Mouse (Mus musculus) heart, postnatal 10 days (tissue): ENCODE data around the gene Btg2. TPM values are rescaled to one million over a fixed set of nuclear protein-coding genes. Genes with fewer than 3 reads are reported as not detected.
A peak's percentile ranks its signal among the peaks of the same experiment; 100 is the strongest.

Experiments
- DNase-seq, 2 experiments: peaks; one replicate each; pipeline ENCODE4 v3.0.0; 2021
- intact Hi-C: fragments of 180-260 bp; cut with DNase I; formaldehyde crosslinking; loops from one replicate; pipeline ENCODE4 v1.15.1; 2025
- total RNA-seq, 2 experiments: library from RNA; stranded (reverse); gene quantifications; 2 replicates each; pipeline ENCODE4 v1.2.3; 2021

Gene Btg2
- total RNA-seq, 2 experiments from 2014 or later: 30.3 to 32.9 TPM

DNA sequence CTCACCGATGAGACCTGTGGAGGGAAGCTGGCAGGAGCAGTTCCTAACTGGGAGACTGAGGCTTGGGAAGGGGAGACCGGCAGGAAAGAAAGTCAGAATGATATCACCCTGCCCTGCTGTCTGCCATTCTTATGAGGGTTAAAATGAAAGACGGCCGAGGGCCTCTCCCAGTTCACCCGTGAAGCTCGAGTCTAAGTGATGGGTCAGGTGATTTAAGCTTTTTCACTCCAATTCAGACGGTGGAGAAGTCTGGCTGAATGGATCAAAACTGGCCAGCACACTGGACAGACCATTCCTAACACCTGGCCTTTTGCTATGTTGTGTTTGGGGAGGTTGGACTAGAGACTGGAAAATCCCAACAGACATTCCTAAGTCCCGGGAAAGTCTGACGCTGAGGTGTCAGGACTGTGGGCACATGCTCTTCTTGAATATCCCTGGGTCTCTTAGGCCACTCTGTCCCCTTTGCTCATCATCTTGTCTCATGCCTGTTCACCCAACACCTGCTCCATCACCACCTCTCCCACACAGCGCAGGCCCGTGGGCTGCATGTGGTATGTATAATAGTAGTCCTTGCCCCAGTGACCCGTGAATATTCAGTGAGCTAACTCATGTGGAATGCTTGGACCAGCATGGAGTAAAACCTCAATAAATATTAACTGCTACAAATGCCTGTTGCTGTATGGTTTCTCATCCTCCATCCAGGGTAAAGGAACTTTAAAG lies 20.8 kb upstream of the Btg2 start:
- DNase-seq: peak in 1 of 2 experiments; percentile 38
- intact Hi-C loops: loop anchor here (1.0 kb wide), 1 partner anchor 20 kb away; the partner anchor contains the start of gene Btg2

DNA sequence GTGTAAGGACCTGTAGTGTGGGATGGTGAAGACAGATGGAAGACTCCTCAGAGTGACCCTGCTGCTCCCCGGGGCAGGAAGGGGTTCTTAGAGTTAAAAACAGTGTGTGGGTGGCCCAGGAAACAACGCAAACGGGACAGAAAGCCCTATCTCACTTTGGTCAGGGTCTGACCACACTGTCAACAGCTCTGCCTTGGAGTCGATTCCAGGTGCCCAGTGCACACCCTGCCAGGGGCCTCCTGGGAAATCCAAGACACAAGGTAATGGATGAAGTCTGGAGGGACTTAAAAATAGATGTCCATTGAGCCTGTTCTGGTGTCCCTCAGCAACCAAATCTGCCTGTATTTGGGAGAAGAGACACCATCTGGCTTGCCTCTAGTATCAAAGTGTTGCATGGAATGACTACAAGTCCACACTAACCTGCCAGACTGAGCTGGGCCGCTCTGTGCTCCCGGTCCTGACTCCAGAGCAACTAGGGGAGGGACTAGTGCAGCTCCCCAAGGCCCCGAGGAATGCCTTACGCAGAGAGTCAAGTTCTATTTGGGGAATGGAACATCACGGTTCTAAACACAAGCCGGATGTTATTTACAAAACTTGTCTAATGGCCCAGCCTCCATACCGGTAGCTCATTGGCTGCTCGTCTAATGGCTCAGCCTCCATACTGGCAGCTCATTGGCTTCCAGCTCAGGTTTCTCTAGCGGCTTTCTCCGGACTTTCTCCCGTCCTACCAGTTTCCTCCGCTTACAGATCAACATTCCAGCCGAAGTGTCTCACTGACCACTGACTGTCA lies 20.0 kb upstream of the Btg2 start:
- intact Hi-C loops: loop anchor here (1.0 kb wide), 1 partner anchor 20 kb away; the partner anchor contains the start of gene Btg2
- peak; percentile 91 to 95 for DNase-seq

DNA sequence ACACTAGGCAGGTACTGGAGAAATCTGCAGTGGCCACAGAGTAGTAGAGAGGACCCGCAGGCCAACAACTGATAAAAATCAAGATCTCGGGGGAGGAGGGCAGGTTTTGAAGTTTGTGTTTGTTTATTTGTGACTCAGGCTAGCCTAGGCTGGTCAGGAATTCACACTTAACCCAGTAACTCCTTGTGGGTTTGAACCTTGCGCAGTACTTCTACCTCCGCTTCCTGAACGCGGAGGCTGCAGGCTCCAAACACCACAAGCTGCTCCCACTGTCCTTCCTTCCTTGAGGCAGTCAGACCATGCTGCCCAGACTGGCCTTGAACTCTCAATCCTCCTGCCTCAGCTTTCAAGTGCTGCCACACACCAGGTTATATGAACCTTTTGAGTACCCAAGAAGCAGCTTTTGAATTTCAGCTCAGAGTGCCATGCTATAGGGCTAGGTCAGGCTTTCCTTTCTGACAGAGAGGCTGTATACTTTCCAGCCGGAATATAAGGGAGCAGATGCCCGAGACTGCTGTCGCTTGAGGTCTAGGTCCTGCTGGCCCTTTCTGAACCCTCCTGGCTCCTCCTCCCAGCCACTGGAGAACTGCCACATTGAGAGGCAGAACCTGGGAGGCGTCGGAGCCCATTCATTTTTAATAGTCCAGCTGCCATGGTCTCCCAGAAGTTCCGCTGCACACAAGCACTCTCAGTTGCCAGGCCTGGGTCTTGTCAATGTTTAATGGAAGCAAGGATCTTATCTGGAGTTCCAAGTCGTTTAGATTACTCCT lies 19.2 kb upstream of the Btg2 start:
- peak; percentile 90 for DNase-seq
- intact Hi-C loops: no loop called here

DNA sequence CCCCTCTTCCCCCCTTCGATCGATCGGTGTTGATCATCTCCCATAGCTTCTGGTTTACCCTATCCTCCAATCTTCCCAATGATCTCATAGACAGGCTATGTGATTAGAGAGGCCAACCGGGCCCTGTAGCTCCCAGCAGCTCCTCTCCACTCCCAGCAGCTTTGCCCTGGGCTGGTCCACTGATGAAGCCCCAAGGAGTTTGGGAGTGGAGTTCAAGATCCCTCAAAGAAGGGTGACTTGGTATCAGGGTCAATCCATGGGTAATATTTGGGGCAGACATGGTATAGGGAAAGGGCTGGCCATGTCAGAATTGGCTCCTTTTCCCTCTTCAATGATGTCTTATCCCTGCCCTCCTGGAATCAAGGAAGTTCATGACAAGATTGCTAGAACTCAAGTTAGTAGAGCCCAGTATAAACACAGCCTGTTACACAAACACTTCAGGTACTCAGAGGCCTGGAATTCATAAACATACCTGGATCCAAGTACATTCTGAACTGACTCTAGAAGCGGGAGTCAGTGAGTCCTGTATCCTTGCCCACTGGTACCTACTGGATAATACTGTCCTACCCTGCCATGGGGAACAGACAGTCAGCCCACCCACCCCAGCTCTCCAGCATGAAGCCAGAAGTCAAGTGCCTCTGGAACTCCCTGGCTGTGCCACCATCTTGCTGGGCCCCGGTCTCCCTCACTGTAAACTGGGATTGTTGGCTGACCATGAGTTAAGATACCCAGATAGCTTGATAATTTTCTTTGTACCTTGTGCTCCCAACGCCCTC lies 18.3 kb upstream of the Btg2 start:
- no peak for DNase-seq
- intact Hi-C loops: no loop called here

DNA sequence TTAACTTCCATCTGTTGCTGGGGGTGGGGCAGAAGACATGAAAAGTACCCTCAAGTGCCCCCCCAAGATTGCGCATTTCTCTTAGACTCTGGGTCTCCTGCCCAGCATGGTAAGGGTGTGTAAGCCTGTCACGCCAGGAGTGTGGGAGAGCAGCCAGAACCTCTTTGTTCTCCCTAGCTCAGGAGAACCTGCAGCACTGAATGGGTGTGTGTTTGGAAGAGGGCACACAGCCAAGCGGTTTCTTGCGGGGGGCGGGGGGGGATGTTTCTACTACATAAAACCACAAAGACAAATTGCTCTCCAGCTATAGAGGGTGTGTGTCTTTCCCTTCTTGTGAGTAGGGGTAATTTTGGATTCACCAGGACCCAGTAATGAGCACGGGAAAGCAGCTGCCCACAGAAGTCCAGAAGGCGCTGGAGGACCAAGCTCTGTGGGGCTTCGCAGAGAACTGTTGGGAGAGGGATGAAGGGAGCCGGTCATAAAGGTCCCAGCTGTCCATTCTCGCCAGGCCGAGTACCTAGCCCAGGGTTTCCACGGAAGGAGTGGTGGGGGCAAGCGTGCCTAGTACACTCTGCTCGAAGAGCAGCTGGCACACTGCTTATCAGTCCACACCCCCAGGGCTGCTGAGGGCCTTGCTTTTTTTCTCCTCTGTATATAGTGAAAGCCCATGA lies 17.5 kb upstream of the Btg2 start:
- intact Hi-C loops: no loop called here
- peak; percentile 56 to 75 for DNase-seq

DNA sequence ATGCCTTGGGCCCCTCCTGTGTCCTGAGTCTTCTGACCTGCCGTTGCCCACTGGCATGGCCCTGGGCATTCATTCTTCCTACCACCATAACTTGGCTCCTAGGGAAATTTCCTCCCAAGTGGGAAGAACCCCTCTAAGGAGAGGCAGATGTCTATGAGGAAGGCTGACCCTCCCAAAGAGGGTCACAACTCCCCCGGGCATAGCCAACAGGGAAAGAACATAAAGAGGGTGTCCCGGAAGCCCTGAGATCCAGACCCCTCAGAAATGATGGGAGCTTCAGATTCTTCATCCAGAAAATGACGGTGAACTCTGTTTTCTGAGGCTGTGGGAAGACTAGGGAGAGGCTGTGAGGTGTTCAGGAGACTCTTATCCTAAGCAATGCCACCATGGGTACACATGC lies 16.8 kb upstream of the Btg2 start:
- intact Hi-C loops: no loop called here
- no peak for DNase-seq

DNA sequence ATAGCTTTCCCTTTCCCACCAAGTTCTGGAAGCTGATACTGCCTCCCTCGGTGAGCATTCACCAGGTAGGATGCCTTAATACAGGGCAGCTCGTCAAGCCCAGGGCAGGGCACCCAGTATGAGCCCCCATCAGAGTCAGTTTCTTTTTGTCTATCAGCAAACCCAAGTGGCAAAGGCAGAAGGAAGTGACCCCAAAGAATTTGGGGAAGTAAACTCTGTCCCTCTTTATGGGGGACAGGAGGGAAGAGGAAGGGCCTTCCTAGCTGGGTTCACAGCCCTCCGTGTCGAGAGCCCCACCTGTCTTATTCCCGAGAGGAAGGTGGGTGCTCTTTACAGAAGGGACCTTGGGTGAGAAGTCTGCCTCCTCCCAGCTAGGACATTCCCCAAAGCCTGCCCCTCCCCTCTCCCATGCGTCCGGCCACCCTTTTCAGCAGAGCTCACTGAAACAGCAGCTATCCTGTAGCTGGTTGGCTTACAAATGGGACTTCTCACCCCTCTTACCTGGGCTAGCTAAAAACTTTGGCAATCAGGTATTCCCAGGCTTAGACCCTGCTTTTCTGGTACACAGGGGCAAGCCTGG lies 16.2 kb upstream of the Btg2 start:
- DNase-seq: no peak
- intact Hi-C loops: no loop called here

DNA sequence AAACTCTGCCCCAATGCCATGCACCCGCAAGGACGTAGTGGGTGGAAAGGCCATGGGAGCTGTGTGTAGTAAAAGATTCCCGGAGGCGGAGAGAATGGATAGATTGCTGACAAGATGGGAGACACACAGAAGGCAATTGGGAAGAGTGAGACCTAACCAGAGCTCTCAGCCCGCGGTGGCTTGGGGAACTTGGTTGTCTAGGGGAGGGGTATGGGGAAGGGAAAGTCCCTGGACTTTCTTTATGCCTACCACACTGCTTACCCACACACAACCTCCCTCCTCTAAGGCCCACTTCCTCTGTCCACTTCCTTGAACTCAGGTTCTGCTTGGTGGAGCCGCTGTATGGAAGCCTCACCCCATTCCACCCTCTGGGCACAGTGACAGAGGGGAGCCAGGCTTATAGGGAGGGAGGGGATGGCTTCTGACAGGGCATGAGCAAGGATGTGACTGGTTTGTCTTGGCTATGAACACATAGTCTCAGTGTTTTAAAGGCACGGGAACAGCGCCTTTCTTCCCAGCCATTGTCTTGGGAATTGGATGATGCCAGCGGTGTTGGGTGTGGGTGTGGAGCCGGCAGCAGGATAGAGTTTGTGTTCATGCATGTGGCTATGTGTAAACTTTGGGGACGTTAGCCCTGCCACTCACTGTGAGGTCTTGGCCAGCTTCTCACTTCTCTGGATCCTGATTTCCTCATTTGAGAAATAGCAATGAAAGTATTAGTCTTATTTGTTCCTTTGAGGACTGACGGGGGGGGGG lies 15.0 kb upstream of the Btg2 start:
- intact Hi-C loops: loop anchor here (1.0 kb wide), 1 partner anchor 15 kb away; the partner anchor contains the start of gene Btg2
- no peak for DNase-seq

DNA sequence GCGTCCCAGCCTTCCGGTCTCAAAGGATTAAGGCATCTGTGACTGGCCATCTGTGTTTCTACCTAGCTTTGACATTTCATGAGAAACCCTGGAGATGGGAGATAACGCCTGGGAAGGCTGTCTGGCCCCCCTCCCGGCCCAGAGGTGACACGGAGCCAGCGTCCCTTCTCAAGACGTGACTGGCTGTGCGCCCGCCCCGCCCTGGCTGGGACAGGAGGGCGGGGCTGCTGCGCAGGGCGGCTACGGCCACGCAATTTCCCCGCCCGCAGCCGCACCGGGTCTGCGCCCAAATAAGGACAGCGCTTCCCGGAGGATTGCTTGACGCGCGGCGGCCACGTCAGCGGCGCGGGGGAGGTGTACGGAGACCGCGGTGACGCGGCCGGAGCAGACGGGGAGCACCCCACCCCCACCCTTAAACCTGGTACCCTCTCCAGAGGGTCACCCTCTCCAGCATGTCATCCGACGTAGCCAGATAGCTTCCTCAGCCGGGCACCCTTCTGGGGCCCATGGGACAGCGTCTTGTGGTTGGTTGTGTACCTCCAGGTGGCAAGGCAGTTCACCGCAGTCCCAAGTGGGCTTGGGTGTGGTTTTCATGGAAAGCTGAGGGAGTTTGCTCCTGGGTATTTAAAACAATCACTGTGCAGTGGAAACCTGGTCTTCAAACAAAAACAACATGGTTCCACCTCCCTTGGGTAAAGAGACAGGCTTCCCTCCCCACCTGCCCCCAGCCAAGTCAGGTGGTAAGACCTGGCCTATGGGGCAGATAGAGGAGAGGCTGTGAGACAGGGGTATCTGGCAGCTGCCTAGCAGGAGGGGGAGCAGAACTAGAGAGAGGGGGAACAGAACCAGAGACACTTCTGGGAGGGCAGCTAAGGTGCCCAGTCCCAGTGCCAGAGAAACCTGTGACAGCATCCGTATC lies 14.2 kb upstream of the Btg2 start:
- intact Hi-C loops: loop anchor here (1.0 kb wide), 1 partner anchor 14 kb away; the partner anchor contains the start of gene Btg2
- DNase-seq: peak; percentile 95 to 96

DNA sequence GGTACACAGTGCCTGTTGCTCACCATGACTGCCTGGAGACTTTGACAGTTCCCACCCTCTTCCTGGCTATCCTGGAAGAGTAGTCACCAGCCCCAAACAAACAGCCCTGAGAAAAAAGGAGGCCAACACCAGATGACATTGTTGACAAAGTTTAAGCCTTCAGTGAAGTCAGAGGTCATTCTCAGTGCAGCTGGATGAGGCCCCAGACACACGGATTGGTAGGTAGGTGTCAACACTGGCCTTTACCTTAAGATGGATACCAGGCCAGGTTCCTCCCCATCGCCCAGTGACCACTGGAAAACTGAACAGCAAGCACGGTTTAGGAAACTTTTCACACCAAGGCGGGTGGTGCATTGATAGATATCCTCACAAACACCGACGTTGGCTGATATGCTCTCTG lies 13.4 kb upstream of the Btg2 start:
- no peak for DNase-seq
- intact Hi-C loops: no loop called here

DNA sequence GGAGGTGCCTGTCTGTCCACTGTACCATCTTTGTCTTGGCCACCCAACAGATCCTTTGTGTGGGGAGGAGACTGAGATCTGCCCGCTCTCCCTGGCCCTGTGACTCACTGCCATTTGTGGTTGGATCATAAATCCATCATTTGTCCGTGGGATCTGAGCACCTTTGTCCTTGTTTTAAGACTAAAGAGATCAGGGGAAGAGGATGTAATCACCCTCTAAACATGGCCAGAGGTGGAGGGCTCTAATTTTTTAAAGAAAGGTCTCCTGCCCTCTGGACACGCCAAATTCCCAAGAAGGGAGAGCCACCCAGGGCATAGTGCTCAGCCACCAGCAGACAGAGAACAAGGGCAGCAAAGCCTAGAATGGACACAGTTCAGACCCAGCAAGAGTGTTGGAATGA lies 12.9 kb upstream of the Btg2 start:
- no peak for DNase-seq
- intact Hi-C loops: no loop called here

DNA sequence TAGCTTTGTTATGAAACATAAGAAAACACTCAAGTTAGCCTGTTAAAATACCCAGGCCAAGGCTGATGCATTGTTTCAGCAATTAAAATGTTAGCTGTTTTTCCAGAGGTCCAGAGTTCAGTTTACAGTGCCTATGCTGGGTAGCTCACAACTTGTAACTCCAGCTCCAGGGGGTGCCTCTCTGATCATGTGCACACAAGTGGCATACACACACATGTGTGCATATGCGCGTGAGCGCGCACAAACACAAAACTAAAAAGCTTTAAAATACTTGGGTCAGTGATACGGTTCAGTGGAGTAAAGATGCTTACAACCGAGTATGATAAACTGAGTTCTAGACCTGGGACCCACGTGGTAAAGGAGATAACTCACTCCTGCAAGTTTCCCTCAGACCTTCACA lies 10.2 kb upstream of the Btg2 start:
- intact Hi-C loops: no loop called here
- no peak for DNase-seq

DNA sequence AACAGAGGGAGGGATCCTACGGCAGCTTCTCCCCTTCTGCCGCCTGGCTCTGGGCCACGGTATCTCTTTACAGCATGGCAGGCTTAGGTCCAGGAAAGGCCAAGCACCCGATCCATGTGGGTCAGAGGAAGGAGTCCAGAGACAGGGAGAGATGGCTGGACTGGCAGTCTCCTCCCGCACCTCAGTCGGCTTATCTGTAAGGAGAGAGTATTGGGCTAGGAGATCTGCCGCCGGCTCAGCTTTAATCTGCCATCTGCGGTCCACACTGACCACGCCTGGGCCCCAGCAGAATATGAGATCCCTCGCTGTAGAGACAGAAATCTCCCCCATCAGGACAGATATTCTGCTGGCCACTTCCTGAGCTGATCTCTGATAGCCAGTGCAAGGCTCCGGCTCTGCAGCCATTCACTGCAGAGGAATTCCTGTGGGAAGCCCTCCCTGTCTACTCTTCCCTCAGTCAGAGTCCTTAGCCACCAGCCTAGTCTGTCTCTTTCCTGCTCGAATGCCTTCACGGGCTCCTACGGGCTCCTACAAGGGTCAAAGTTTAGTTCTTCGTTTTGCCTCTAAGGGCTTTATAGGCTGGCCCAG lies 8.0 kb upstream of the Btg2 start:
- intact Hi-C loops: no loop called here
- DNase-seq: peak; percentile 68 to 69

DNA sequence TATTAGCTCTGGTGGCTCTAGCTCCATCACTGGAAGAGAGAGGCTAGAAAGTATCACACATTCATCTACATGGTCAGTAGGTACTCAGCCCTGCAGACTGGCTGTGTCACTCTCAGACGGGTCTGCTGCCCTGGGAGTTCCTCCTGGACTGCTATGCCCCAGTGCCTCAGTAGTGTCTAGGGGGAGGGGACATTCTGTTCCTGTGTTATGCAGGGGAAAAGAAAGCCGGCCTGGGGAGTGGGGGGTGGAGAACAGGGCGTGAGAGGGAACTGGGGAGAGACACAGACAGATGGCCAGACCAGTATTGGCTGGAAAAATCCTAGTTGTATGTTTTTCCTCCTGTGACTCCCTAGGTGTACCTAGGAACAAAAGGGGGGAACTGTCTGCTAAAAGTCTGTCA lies 7.1 kb upstream of the Btg2 start:
- intact Hi-C loops: no loop called here
- DNase-seq: no peak

DNA sequence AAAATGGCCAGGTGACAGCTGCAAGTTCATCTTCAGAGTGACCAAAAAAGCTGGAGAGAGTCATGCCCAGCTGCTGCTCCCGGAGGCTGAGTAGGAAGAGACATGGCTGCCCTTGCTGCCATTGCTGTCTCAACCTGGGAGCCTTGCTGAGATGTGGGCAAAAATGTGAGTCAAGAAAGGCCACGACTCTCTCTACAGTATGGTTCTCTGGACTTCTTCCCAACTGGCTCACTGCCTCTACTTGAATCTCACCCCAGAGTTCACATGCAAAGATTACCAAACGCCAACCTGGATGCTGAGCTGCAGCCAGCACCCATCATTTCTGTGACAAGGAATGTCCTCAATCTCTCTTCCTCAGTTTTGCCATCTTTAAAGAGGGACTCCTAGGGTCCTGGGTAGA lies 5.2 kb upstream of the Btg2 start:
- DNase-seq: no peak
- intact Hi-C loops: no loop called here

DNA sequence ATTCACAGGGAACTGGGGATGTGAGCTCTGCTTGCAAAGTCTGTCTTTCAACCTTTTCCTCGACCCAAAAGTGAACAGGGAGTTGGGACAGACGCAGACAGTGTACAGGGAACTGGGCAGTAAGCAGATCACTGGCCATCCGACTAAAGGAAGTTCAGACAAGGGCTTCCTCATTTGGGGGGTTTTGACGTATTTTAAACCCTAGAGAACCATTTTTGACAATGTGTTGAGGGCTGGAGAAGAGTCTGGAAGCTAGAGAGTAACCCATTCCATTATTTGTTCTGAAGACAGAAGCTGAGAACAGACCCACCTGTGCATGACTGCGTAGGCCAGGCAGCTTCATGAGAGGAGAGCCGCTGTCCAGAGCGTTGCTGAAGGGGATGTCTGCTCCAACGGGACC lies 4.8 kb upstream of the Btg2 start:
- intact Hi-C loops: no loop called here
- DNase-seq: no peak

DNA sequence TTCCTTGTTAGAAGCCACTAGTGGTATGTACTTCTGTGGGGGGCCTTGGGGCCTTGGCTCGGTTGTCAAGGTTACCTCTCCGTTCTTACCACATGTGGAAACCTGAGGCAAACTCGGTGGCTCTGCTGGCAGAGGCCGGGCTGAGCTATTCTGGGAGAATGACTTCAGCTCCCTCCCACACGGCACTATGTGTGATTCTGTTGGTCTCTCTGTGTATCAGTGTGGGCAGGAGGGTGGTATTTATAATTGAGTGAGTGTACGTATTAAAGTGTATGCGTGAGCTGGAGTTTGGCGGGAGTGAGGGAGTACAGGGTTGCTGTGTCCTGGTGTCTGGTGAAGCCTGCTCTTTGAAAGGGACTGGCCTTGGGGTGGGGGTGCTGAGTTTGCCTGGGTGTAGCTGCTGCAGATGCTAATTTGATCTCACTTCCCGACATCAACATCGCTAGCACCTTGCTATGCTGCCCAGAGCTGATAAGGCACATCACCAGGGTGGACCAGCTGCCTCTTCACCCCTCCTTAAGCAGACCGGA lies 4.1 kb upstream of the Btg2 start:
- DNase-seq: peak; percentile 87 to 90
- intact Hi-C loops: no loop called here
